Mouse (Mus musculus) lung, embryonic 15.5 days (tissue): ENCODE measurements around the gene Gm6685. TPM values are rescaled to one million over a fixed set of nuclear protein-coding genes. Genes with fewer than 3 reads are reported as not detected.
"Not testable (repeated sequence)": the region's sequence is repeated elsewhere in the genome, so short reads cannot be mapped to it uniquely, and the experiment has no call there.

ENCODE experiments used
- ATAC-seq: fragments of 200-750 bp; cut with Nextera tagmentation; 2 replicates; pipeline ENCODE4 v1.8.0; 2017; ENCODE audit warnings: moderate number of reproducible peaks, borderline replicate concordance; ENCODE audit not compliant: low FRiP score, low TSS enrichment; ENCODE audit errors: extremely low read depth
- H3K27ac ChIP-seq: fragments of 300-500 bp; sonication (generic); 2 replicates; pipeline ENCODE4 v1.5.1; 2015; ENCODE audit warnings: moderate library complexity, mild to moderate bottlenecking, inconsistent platforms
- H3K27me3 ChIP-seq: fragments of 300-500 bp; sonication (generic); 2 replicates; pipeline ENCODE4 v1.6.1; 2015; ENCODE audit warnings: inconsistent platforms
- H3K36me3 ChIP-seq: fragments of 300-500 bp; sonication (generic); 2 replicates; pipeline ENCODE4 v1.6.1; 2015; ENCODE audit warnings: inconsistent platforms
- H3K4me1 ChIP-seq: fragments of 300-500 bp; sonication (generic); 2 replicates; pipeline ENCODE4 v1.6.1; 2015; ENCODE audit warnings: inconsistent platforms
- H3K4me2 ChIP-seq: fragments of 300-500 bp; sonication (generic); 2 replicates; pipeline ENCODE4 v1.6.1; 2015; ENCODE audit warnings: inconsistent platforms, mild to moderate bottlenecking, moderate library complexity
- H3K4me3 ChIP-seq: fragments of 300-500 bp; sonication (generic); 2 replicates; pipeline ENCODE4 v1.5.1; 2015; ENCODE audit warnings: mild to moderate bottlenecking, inconsistent platforms
- H3K9ac ChIP-seq: fragments of 300-500 bp; sonication (generic); 2 replicates; pipeline ENCODE4 v1.6.1; 2015; ENCODE audit warnings: inconsistent platforms
- H3K9me3 ChIP-seq: fragments of 300-500 bp; sonication (generic); 2 replicates; pipeline ENCODE4 v1.6.1; 2016; ENCODE audit warnings: inconsistent platforms
- WGBS: fragments of 180-500 bp; shearing (Covaris S2); methylation state at CpG from one replicate; pipeline ENCODE4 v1.1.7; 2015; 5-methylcytosine and 5-hydroxymethylcytosine counted together
- polyA plus RNA-seq: library from polyadenylated mRNA; unstranded; fragments of >200 nt; fragmentation: Nextera tagmentation; extraction: Ambion mirVana; gene quantifications from 2 replicates; pipeline ENCODE4 v1.2.1, GENCODE M21; 2015

Gene Gm6685
- 0.25 TPM in 1 of 2 replicates, not detected in the other for polyA plus RNA-seq

DNA sequence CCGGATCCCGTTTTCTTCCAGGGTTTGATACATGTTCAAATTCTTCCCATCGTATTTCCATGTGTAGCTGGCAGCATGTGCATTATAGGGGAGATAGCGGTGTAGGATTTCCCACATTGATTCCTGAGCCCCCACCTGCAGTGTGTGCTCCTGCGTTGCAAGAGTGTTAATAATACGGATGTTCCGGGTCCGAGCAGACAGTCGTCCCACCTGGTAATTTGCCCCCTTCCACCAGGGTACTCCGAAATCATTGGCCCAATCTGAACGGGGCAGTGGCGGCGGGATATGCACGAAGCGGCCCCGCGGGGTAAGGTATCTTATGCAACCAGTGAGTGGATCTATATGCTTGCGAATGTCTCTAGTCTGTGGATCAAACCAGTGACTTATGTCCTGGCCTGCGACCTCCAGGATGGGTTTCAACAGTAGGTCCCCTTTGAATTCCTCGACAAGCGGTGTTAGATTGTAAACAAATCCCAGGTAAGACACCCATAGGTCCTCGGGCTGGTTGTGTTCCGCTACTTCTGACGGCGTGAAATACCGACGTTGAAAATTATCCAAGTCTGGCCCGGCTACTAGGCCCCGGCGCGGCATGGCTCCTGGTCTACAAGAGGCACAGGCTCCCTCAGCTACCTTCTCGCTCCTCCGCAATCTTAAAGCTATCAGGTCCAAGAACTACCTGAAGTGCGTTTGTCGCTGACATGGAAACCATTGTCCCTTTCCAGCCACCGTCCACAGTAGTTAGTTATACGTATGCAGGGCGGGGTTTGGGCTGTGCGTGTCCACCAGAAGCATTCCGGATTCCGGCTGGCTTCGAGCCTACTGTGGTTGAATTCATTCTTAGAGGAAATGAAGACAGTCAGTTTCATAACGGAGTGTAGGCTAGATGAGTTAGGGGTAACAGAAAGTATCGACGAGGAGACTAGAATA is at the start of gene Gm6685:
TSS of gene Gm6685 (minus strand) at position 644 of the 927 bp plus-strand sequence.
- WGBS = 86% methylated on average over 45 of the region's 45 CpGs
- ATAC-seq, H3K4me3 ChIP-seq, H3K27ac ChIP-seq, H3K9ac ChIP-seq, H3K4me2 ChIP-seq, H3K36me3 ChIP-seq, H3K27me3 ChIP-seq, H3K9me3 ChIP-seq, H3K4me1 ChIP-seq: not testable (repeated sequence)

- Histone ChIP-seq H3K4me3 (no peak overlapping the region), H3K36me3 (no peaks in the 10 kb centered on the region)
Measured at GRCm38 (mm10) chr11:28375891-28376290, 36.2 kb upstream of the Gm6685 start.

GRCm38 (mm10) chr11:28374636-28375035 is 35.0 kb upstream of the Gm6685 start:
- Histone ChIP-seq H3K9ac (no peak overlapping the region), H3K27me3 (no peaks in the 10 kb centered on the region), H3K27ac (no peak overlapping the region), H3K4me1 (no peaks in the 10 kb centered on the region), H3K4me2 (no peak overlapping the region), H3K4me3 (no peak overlapping the region), H3K9me3 (no peaks in the 10 kb centered on the region), H3K36me3 (no peaks in the 10 kb centered on the region)
- no peak for ATAC-seq

More at GRCm38 (mm10) chr11:28375891-28376290, 36.2 kb upstream of the Gm6685 start:
- Histone ChIP-seq H3K27me3 (no peaks in the 10 kb centered on the region), H3K9me3 (no peaks in the 10 kb centered on the region), H3K4me2 (no peak overlapping the region), H3K27ac (no peak overlapping the region), H3K4me1 (no peaks in the 10 kb centered on the region), H3K9ac (no peak overlapping the region)
- ATAC-seq = no peak

GRCm38 (mm10) chr11:28371381-28371780 is 31.7 kb upstream of the Gm6685 start:
- H3K4me2 ChIP-seq, H3K27ac ChIP-seq, H3K9ac ChIP-seq, ATAC-seq, H3K9me3 ChIP-seq, H3K36me3 ChIP-seq, H3K27me3 ChIP-seq, H3K4me3 ChIP-seq, H3K4me1 ChIP-seq: not testable (repeated sequence)
- WGBS = 54% methylated on average over 5 of the region's 5 CpGs

DNA sequence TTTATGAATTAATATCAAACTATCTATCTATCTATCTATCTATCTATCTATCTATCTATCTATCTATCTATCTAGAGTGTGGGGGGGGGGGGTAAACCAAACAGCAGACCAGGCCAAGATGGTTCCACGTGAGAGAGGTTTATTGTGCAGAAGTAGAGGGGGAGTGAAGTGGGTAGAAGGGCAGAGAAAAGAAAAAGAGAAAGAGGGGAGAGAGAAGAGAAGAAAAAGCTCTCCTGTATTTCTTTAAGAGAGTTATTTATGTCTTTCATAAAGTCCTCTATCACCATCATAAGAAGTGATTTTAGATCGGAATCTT is 26.2 kb upstream of the Gm6685 start:
- Histone ChIP-seq H3K36me3 (no peaks in the 10 kb centered on the region), H3K27ac (no peak overlapping the region), H3K4me1 (peaks cover 6% of the 10 kb centered on the region; the same call in 1 of the 2 replicates), H3K9me3 (no peaks in the 10 kb centered on the region), H3K4me3 (peak overlapping the region; percentile 32; the same call in 1 of the 2 replicates), H3K4me2 (peak overlapping the region; percentile 61), H3K27me3 (no peaks in the 10 kb centered on the region), H3K9ac (no peak overlapping the region)
- no peak for ATAC-seq
- 57% methylated on average over 2 of the region's 2 CpGs for WGBS

- peaks cover 6% of the 10 kb centered on the region; the same call in 1 of the 2 replicates for H3K4me1 ChIP-seq
- peak overlapping the region; percentile 61 for H3K4me2 ChIP-seq
- H3K36me3 ChIP-seq = no peaks in the 10 kb centered on the region
- no peaks in the 10 kb centered on the region for H3K9me3 ChIP-seq
- peak; percentile 89; the same call in 1 of the 2 replicates for ATAC-seq
- peak overlapping the region; percentile 32 for H3K4me3 ChIP-seq
- 8% methylated on average over 25 of the region's 26 CpGs for WGBS
- no peaks in the 10 kb centered on the region for H3K27me3 ChIP-seq
- H3K9ac ChIP-seq = no peak overlapping the region
- no peak overlapping the region for H3K27ac ChIP-seq
Measured at GRCm38 (mm10) chr11:28365209-28365928, 25.7 kb upstream of the Gm6685 start.

DNA sequence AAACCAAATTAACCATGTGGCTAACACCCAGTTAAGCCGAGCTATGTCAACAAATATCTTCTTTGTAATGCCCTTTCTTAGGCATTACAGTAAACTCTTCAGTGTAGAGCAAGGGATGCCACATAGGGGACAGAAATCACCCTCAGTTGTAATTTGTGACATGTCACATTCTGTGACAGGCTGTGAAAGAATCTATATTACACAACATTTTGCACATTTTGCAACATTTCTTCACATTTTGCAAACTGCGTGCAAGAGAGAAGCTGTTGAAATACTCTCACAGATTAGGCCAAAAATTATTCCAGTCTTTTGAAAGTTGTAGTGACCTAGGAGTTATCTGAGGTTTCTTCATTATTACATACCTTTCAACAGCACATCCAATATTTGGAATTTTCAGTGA is 3.8 kb upstream of the Gm6685 start:
- H3K27me3 ChIP-seq = no peaks in the 10 kb centered on the region
- no peaks in the 10 kb centered on the region for H3K4me1 ChIP-seq
- H3K36me3 ChIP-seq = no peaks in the 10 kb centered on the region
- 74% methylated on average over 2 of the region's 2 CpGs for WGBS
- H3K9ac ChIP-seq = no peak overlapping the region
- ATAC-seq = no peak
- H3K27ac ChIP-seq = no peak overlapping the region
- no peak overlapping the region for H3K4me2 ChIP-seq
- H3K9me3 ChIP-seq = no peaks in the 10 kb centered on the region
- no peak overlapping the region for H3K4me3 ChIP-seq

DNA sequence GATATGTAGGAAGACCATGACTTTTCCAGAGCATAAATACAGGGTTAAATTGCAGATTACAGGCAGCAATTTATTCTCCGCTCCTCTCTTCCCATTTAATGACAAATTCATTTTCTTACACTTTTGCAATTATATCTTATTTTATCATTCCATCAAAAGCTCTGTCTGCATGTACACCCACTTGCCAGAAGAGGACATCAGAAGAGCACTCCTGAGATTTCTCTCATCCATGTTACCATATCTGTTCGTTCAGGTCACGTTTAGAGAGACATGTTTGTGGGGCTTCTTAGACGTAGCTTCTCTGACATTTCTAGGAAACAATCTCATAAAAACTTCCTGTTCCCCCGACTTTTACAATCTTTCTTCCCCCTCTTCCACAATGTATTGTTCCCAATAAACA is 2.2 kb upstream of the Gm6685 start:
- Histone ChIP-seq H3K4me3 (no peak overlapping the region), H3K4me1 (no peaks in the 10 kb centered on the region), H3K4me2 (no peak overlapping the region), H3K27ac (no peak overlapping the region), H3K9ac (no peak overlapping the region), H3K36me3 (no peaks in the 10 kb centered on the region), H3K27me3 (no peaks in the 10 kb centered on the region), H3K9me3 (no peaks in the 10 kb centered on the region)
- ATAC-seq = no peak
- 63% methylated on average over 5 of the region's 5 CpGs for WGBS

DNA sequence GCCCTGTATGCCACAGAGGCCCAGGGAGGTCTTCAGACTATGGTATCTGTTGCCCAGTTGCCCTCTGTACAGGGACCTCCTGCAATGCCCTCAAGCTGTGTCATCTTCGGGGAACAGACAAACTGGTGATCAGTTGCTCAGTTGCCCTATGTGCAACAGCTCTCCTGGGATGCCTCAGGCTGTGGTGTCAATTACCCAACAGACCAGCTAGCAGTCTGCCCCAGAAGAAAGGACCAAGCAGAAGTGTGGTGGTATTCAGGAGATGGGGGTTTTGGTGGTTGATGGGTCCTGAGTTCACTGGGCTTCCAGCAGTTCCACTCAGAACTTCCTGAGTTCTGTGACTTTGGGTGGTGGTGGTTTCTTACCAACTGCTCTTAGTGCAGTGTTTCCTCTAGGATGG is 11.8 kb downstream of the Gm6685 start:
- Histone ChIP-seq H3K4me2 (no peak overlapping the region), H3K9me3 (no peaks in the 10 kb centered on the region), H3K4me3 (no peak overlapping the region), H3K9ac (no peak overlapping the region), H3K27ac (no peak overlapping the region), H3K36me3 (no peaks in the 10 kb centered on the region), H3K27me3 (no peaks in the 10 kb centered on the region), H3K4me1 (no peaks in the 10 kb centered on the region)
- no peak for ATAC-seq
- 70% methylated on average over 1 of the region's 1 CpGs for WGBS

GRCm38 (mm10) chr11:28313396-28313795 is 26.3 kb downstream of the Gm6685 start:
- Histone ChIP-seq H3K27ac (no peak overlapping the region), H3K9me3 (no peaks in the 10 kb centered on the region), H3K4me1 (no peaks in the 10 kb centered on the region), H3K36me3 (no peaks in the 10 kb centered on the region), H3K4me3 (no peak overlapping the region), H3K4me2 (no peak overlapping the region), H3K9ac (no peak overlapping the region), H3K27me3 (no peaks in the 10 kb centered on the region)
- ATAC-seq = no peak
- 53% methylated on average over 1 of the region's 1 CpGs for WGBS

DNA sequence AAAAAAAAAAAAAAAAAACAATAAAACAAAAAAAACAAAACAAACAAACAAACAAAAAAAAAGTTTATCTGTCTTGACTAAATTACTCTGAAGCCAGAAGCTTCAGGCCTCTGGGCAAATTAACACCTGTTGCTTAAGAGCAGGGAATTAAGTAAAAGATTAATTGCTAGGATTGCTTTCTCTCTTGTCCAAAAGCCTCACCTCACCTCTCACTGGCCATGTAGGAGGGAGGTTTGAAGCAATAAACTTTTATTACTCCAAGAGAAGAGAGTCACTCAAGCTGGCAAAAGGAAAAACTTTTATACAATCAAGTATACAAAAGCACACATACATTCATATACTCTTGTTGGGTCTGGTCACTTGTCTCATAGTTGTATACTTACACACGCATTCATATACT is 31.9 kb downstream of the Gm6685 start:
- ATAC-seq = no peak
- Histone ChIP-seq H3K9me3 (no peaks in the 10 kb centered on the region), H3K27me3 (no peaks in the 10 kb centered on the region), H3K27ac (no peak overlapping the region), H3K4me3 (no peak overlapping the region), H3K9ac (no peak overlapping the region), H3K36me3 (no peaks in the 10 kb centered on the region), H3K4me2 (no peak overlapping the region), H3K4me1 (no peaks in the 10 kb centered on the region)
- WGBS = 89% methylated on average over 1 of the region's 1 CpGs

GRCm38 (mm10) chr11:28290440-28290839 is 49.2 kb downstream of the Gm6685 start:
- Histone ChIP-seq H3K4me2 (no peak overlapping the region), H3K27me3 (no peaks in the 10 kb centered on the region), H3K4me1 (no peaks in the 10 kb centered on the region), H3K27ac (no peak overlapping the region), H3K9me3 (no peaks in the 10 kb centered on the region), H3K36me3 (no peaks in the 10 kb centered on the region), H3K4me3 (no peak overlapping the region), H3K9ac (no peak overlapping the region)
- no peak for ATAC-seq
- 77% methylated on average over 1 of the region's 1 CpGs for WGBS
